Mouse (Mus musculus) hindbrain, postnatal 0 days (tissue): Measurements from ENCODE around the gene Pramef20. TPM values are rescaled to one million over a fixed set of nuclear protein-coding genes. Genes with fewer than 3 reads are reported as not detected.

Source experiments
- ATAC-seq: fragments of 200-750 bp; cut with Nextera tagmentation; 2 replicates; pipeline ENCODE4 v1.8.0; 2017; ENCODE audit warnings: mild to moderate bottlenecking, moderate TSS enrichment, moderate library complexity
- DNase-seq: peaks from one replicate; pipeline ENCODE4 v3.0.0-alpha.2; 2015; ENCODE audit warnings: low spot score
- H3K27ac ChIP-seq: fragments of 300-500 bp; sonication (generic); 2 replicates; pipeline ENCODE4 v1.5.1; 2014; ENCODE audit warnings: mild to moderate bottlenecking
- H3K27me3 ChIP-seq: fragments of 300-500 bp; sonication (generic); 2 replicates; pipeline ENCODE4 v1.6.1; 2014; ENCODE audit warnings: low read length, mixed read lengths; ENCODE audit not compliant: insufficient read depth
- H3K36me3 ChIP-seq: fragments of 300-500 bp; sonication (generic); 2 replicates; pipeline ENCODE4 v1.6.1; 2014; ENCODE audit warnings: low read length, mixed read lengths; ENCODE audit not compliant: insufficient read depth
- H3K4me1 ChIP-seq: fragments of 300-500 bp; sonication (generic); 2 replicates; pipeline ENCODE4 v1.6.1; 2014; ENCODE audit warnings: antibody characterized with exemption, low read length, mixed read lengths; ENCODE audit not compliant: insufficient read depth
- H3K4me2 ChIP-seq: fragments of 300-500 bp; sonication (generic); 2 replicates; pipeline ENCODE4 v1.6.1; 2014; ENCODE audit warnings: low read depth, mild to moderate bottlenecking, low read length, moderate library complexity, mixed read lengths
- H3K4me3 ChIP-seq: fragments of 300-500 bp; sonication (generic); 2 replicates; pipeline ENCODE4 v1.5.1; 2014; ENCODE audit warnings: low read length
- H3K9ac ChIP-seq: fragments of 300-500 bp; sonication (generic); replicated peaks from 2 replicates; pipeline ENCODE4 v1.6.1; 2014; ENCODE audit warnings: mild to moderate bottlenecking, low read length, moderate library complexity, mixed read lengths
- H3K9me3 ChIP-seq: fragments of 300-500 bp; sonication (generic); 2 replicates; pipeline ENCODE4 v1.6.1; 2016; ENCODE audit warnings: low read length, mixed read lengths
- CTCF ChIP-seq: IDR thresholded peaks from 2 replicates; pipeline ENCODE4 v1.5.1; 2016; ENCODE audit warnings: antibody characterized with exemption, control low read depth, low read depth
- WGBS: fragments of 180-500 bp; shearing (Covaris S2); extraction: QIAGEN DNeasy Blood & Tissue Kit; methylation state at CpG from one replicate; pipeline ENCODE4 v1.1.7; 2014; 5-methylcytosine and 5-hydroxymethylcytosine counted together
- polyA plus RNA-seq: library from polyadenylated mRNA; unstranded; fragments of >200 nt; fragmentation: Nextera tagmentation; extraction: Ambion mirVana; gene quantifications from 2 replicates; pipeline ENCODE4 v1.2.1, GENCODE M21; 2015
- total RNA-seq: library from RNA; depleted of rRNA; stranded (reverse); fragments of >200 nt; gene quantifications from 2 replicates; pipeline ENCODE4 v1.2.3, GENCODE M21; 2014; rRNA removed

Pramef20 gene
- total RNA-seq = not detected in 2 replicates
- polyA plus RNA-seq = not detected in 2 replicates

DNA sequence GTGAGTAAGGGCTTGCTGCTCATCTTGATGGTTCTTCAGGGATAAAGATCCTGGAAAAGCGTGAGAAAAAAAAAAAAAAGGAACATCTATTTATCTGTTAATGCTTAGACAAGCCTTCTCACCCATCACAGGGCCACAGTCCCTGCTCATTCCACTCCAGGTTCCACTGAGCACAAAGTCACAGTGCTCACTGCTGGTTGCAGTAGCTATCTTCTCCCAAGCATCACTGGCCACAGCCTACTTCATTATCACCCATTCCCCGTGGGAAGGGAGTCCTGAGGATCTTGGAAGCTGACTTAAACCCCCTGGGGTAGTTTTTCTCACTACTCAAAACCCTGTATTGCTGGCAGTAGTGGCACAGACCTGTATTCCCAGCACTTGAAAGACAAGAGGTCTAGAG is at the start of gene Pramef20:
Gene Pramef20 (minus strand): TSS at position 23 of the 400 bp plus-strand sequence.
- H3K27me3 ChIP-seq = no peaks in the 10 kb centered on the region
- ATAC-seq (no peak), DNase-seq (no peak)
- no peak within 1 kb of the TSS for H3K4me2 ChIP-seq
- no peak within 1 kb of the TSS for H3K4me3 ChIP-seq
- WGBS = 56% methylated on average over 2 of the region's 2 CpGs
- H3K36me3 ChIP-seq = no peaks in the 10 kb centered on the region
- H3K4me1 ChIP-seq = no peaks in the 10 kb centered on the region
- H3K9me3 ChIP-seq = peaks cover 20% of the 10 kb centered on the region
- TF ChIP-seq CTCF = no peak
- no peak within 1 kb of the TSS for H3K9ac ChIP-seq
- no peak within 1 kb of the TSS for H3K27ac ChIP-seq

DNA sequence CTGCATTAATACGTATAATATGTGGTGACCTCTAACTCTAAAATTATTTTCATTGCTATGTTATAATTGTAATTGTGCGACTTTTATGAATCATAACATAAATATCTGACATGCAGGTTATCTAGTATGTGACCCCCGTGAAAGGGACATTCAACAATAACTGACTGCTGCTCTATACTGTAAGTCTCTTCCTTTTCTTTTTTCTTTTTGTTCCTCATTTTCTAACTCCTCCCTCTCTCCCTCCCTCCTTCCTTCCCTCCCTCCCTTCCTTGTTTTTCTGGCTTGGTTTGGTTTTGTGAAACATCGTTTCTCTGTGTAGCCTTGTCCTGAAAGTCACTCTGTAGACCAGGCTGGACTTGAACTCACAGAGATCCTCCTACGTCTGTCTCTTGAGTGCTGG is 46.9 kb upstream of the Pramef20 start:
- no peak for DNase-seq
- Histone ChIP-seq H3K27me3 (no peaks in the 10 kb centered on the region), H3K4me1 (no peaks in the 10 kb centered on the region), H3K4me3 (no peak overlapping the region), H3K9ac (no peak overlapping the region), H3K36me3 (no peaks in the 10 kb centered on the region), H3K9me3 (0 out of 2 replicates have a peak, but pooled peaks cover 8% of the 10 kb centered on the region), H3K4me2 (no peak overlapping the region), H3K27ac (no peak overlapping the region)
- no peak for TF ChIP-seq CTCF
- no peak for ATAC-seq
- WGBS = 74% methylated on average over 5 of the region's 5 CpGs

DNA sequence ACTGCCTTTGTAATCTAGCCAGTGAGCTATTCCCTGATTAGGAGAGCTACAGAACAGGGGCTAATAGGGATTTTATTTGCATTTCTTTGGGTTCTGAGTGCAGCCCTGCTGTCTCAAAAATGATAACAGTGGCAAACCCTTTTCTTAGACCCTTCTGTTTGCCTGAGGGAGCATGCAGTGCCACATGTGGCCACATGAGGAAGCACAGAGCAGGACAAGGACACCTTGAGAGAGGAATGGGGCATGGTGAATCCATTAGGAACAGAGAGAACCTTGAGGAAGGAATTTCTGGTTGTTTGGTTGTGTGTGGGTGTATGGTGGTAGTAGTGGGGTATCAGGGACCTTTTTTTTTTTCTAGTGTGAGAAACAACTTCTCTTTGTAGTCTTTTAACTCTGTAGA is 42.9 kb upstream of the Pramef20 start:
- Histone ChIP-seq H3K4me2 (no peak overlapping the region), H3K27ac (no peak overlapping the region), H3K4me1 (no peaks in the 10 kb centered on the region), H3K27me3 (no peaks in the 10 kb centered on the region), H3K9me3 (0 out of 2 replicates have a peak, but pooled peaks cover 2% of the 10 kb centered on the region), H3K9ac (no peak overlapping the region), H3K4me3 (no peak overlapping the region), H3K36me3 (no peaks in the 10 kb centered on the region)
- ATAC-seq = no peak
- no peak for DNase-seq
- no peak; the same call in 1 of the 2 replicates for TF ChIP-seq CTCF

DNA sequence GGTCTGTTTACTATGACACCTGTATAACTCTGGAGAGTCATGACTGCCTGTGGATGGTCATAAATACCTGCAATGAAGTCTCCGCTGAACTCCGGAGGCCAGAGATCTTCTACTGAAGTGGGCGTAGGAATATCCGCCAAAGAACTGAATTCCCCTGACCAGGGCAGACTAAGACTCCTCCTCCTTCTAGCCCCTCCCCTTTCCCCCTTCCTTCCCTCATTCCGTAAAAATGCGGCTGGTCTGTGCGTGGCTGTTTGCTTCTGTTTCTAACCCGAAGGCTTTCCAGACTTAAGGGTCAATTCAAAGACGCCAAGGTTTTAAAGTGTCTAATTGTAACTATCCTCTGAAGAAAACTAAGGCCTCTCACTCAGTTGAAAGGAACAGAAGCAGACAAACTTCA is 30.6 kb upstream of the Pramef20 start, which contains the start of gene Pramef12:
Gene Pramef12 (minus strand): TSS at position 175 of the 400 bp plus-strand sequence.
- Histone ChIP-seq H3K4me2 (no peak within 1 kb of the TSS), H3K4me3 (no peak within 1 kb of the TSS), H3K27me3 (no peaks in the 10 kb centered on the region), H3K9me3 (peaks cover 7% of the 10 kb centered on the region; the same call in 1 of the 2 replicates), H3K9ac (no peak within 1 kb of the TSS), H3K36me3 (no peaks in the 10 kb centered on the region), H3K27ac (no peak within 1 kb of the TSS), H3K4me1 (no peaks in the 10 kb centered on the region)
- ATAC-seq (no peak), DNase-seq (no peak)
- WGBS = 82% methylated on average over 9 of the region's 9 CpGs
- no peak for TF ChIP-seq CTCF

DNA sequence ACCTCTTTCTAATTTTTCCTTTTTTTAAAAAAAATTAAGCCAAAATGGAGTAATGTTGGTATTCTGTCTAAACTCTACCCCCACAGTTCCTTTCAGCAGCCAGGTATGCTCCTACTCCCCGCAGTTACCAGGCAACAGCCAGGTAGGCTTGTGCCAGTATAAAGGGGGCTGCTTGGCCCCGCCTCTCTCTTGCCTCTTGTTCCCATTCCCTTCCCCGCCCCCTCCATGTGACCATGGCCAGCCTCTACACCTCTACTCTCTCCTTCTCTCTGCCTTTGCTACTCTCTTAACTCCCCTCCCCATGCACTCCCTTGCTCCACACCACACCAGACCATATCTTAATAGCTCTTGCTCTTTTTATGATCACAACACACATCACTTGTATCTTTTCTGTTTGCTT is 28.5 kb upstream of the Pramef20 start:
- peaks cover 7% of the 10 kb centered on the region; the same call in 1 of the 2 replicates for H3K9me3 ChIP-seq
- no peaks in the 10 kb centered on the region for H3K36me3 ChIP-seq
- no peaks in the 10 kb centered on the region for H3K27me3 ChIP-seq
- TF ChIP-seq CTCF = no peak
- no peak overlapping the region for H3K27ac ChIP-seq
- H3K4me2 ChIP-seq = no peak overlapping the region
- H3K4me3 ChIP-seq = no peak overlapping the region
- WGBS = 74% methylated on average over 3 of the region's 3 CpGs
- no peak for DNase-seq
- no peak for ATAC-seq
- H3K9ac ChIP-seq = no peak overlapping the region
- H3K4me1 ChIP-seq = no peaks in the 10 kb centered on the region

DNA sequence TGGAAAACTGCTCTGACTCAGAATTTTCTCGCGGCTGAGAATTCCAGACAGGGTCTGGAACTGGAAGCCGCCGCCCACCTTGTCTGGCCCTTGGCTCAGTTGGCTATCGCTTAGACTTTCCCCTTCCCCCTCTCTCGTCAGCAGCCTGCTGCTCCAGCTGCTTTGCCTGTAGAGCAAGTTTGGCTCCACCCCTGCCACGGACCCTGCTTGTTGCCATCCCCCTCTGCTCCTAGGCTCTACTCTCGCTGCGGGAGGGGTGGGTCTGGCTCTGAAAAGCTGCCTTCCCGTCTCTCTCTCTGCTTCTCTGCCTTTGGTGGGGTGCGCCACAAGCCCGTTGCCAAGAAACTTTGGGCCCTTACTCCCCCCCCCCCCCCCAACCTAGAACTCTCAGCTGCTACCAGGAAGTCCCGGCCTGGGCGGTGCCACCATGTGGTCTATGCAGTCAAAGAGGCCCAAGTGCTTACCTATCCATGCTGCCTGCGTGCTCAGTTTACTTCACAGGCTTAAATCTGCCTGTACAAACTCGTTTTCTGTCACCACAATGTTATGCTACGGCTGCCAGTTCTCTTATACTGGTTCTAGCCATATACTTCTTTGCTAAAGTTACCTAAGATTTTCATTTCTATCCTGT is 26.8 kb upstream of the Pramef20 start:
- no peaks in the 10 kb centered on the region for H3K4me1 ChIP-seq
- no peak for ATAC-seq
- no peak for DNase-seq
- 11% methylated on average over 17 of the region's 17 CpGs for WGBS
- H3K27ac ChIP-seq = no peak overlapping the region
- H3K9me3 ChIP-seq = peaks cover 7% of the 10 kb centered on the region; the same call in 1 of the 2 replicates
- no peaks in the 10 kb centered on the region for H3K36me3 ChIP-seq
- peak overlapping the region; percentile 6; the same call in 1 of the 2 replicates for H3K4me3 ChIP-seq
- H3K27me3 ChIP-seq = no peaks in the 10 kb centered on the region
- H3K4me2 ChIP-seq = peak overlapping the region; percentile 29
- no peak overlapping the region for H3K9ac ChIP-seq
- TF ChIP-seq CTCF = no peak

DNA sequence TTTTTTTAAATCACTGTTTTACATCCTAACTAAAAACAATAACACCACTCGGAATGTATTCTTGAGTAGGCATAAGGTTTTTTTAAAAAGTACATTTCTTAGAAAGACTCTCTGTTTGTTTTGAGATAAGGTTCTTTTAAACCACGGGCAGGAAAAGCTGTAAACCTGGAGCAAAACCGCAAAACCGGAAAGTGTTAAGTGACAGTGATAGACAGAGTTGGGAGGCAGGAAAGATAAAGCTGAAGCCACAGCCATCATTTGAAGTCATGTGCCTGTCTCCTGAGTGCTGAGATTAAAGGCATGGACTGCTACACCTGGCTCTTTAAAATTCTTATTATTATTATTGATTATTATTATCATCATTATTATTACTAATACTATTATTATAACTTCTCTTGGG is 25.0 kb upstream of the Pramef20 start:
- no peak overlapping the region for H3K4me2 ChIP-seq
- no peaks in the 10 kb centered on the region for H3K4me1 ChIP-seq
- H3K36me3 ChIP-seq = no peaks in the 10 kb centered on the region
- H3K9me3 ChIP-seq = peaks cover under 1% of the 10 kb centered on the region; the same call in 1 of the 2 replicates
- H3K4me3 ChIP-seq = no peak overlapping the region
- ATAC-seq (no peak), DNase-seq (no peak)
- H3K27ac ChIP-seq = no peak overlapping the region
- H3K27me3 ChIP-seq = no peaks in the 10 kb centered on the region
- WGBS = 87% methylated on average over 4 of the region's 4 CpGs
- H3K9ac ChIP-seq = no peak overlapping the region
- no peak for TF ChIP-seq CTCF
